Mouse (Mus musculus) heart, adult 2 months (tissue): ENCODE measurements around the gene Pycr1. TPM values are rescaled to one million over a fixed set of nuclear protein-coding genes. Genes with fewer than 3 reads are reported as not detected.

ENCODE experiments used
- DNase-seq, 2 experiments: peaks; one replicate each; pipeline ENCODE4 v3.0.0; 2021
- H3K27ac ChIP-seq: fragments of 200-600 bp; 2 replicates; pipeline ENCODE4 v1.8.1; 2022
- H3K27me3 ChIP-seq: fragments of 200-500 bp; 2 replicates; pipeline ENCODE4 v1.6.1; 2012; ENCODE audit warnings: mild to moderate bottlenecking, low read length, inconsistent platforms, mixed read lengths; ENCODE audit not compliant: control insufficient read depth, insufficient read depth
- H3K36me3 ChIP-seq: fragments of 200-500 bp; 2 replicates; pipeline ENCODE4 v1.6.1; 2012; ENCODE audit warnings: low read length, inconsistent platforms; ENCODE audit not compliant: control insufficient read depth, insufficient read depth
- H3K4me1 ChIP-seq: fragments of 200-500 bp; 2 replicates; pipeline ENCODE4 v1.6.1; 2011; ENCODE audit warnings: low read length; ENCODE audit not compliant: control insufficient read depth, insufficient read depth
- H3K4me3 ChIP-seq: fragments of 200-600 bp; 2 replicates; pipeline ENCODE4 v1.8.1; 2022
- H3K79me2 ChIP-seq: fragments of 200-500 bp; replicated peaks from 2 replicates; pipeline ENCODE4 v1.6.1; 2012; ENCODE audit warnings: mild to moderate bottlenecking, inconsistent platforms, low read length, moderate library complexity, mixed read lengths; ENCODE audit not compliant: control insufficient read depth, insufficient read depth
- H3K9ac ChIP-seq: fragments of 200-500 bp; 2 replicates; pipeline ENCODE4 v1.6.1; 2012; ENCODE audit warnings: low read depth, mild to moderate bottlenecking, control low read depth, inconsistent platforms, low read length, mixed read lengths
- CTCF ChIP-seq: fragments of 200-600 bp; IDR thresholded peaks from 2 replicates; pipeline ENCODE4 v1.8.1; 2022; ENCODE audit warnings: antibody characterized with exemption, mild to moderate bottlenecking, moderate library complexity
- EP300 ChIP-seq: fragments of 200-500 bp; IDR thresholded peaks from 2 replicates; pipeline ENCODE4 v1.6.1; 2011; ENCODE audit warnings: low read depth, low read length, control low read depth; ENCODE audit not compliant: insufficient read depth
- POLR2A ChIP-seq: fragments of 200-500 bp; IDR thresholded peaks from 2 replicates; pipeline ENCODE4 v1.6.1; 2011; ENCODE audit warnings: mild to moderate bottlenecking, low read depth, low read length, control low read depth; ENCODE audit not compliant: insufficient read depth
- WGBS: fragments of 180-500 bp; shearing (Covaris S2); methylation state at CpG from one replicate; pipeline ENCODE4 v1.1.7; 2018; 5-methylcytosine and 5-hydroxymethylcytosine counted together
- intact Hi-C: fragments of 180-260 bp; cut with DNase I; formaldehyde crosslinking; loops from one replicate; pipeline ENCODE4 v1.15.1; 2025
- polyA plus RNA-seq: library from polyadenylated mRNA; depleted of rRNA; stranded (reverse); fragments of >200 nt; gene quantifications from 2 replicates; pipeline ENCODE4 v1.2.3, GENCODE M21; 2012
- total RNA-seq, 2 experiments: library from RNA; stranded (reverse); gene quantifications; 2 replicates each; pipeline ENCODE4 v1.2.3; 2021

The Pycr1 gene
- total and polyA plus RNA-seq, 3 experiments, result 0.81 to 3.9 (median 1.2) TPM

DNA sequence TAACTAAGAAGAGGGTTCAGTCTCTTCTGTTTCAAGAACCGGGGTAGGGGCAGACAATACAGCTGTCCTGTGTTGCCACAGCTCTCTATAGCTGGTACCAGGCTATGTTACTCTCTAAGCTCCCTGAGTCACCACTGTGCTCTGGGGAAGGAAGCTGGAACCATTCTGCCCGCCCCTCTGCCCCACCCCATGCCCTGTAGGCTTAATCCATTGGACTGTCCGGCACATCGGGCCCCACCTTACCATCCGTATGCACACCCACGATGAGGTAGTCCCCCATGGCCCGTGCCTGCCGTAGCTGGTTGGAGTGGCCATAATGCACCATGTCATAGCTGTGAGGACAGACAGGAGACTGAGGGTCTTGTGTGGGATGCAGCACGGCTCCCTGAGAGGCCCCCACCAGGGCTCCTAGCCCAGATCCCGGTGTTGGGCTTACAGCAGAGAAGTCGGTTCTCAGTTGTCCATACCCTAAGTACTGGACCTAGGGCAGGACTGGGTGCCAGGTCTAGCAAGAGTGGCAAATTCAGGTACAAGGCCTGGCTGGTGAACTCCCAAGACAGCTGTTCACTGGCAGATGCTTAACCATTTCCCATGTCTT is 27.9 kb downstream of the Pycr1 start:
- TF ChIP-seq EP300, result no peak
- no peak for TF ChIP-seq CTCF
- no peak for TF ChIP-seq POLR2A
- no peaks in the 10 kb centered on the region for H3K27me3 ChIP-seq
- no peaks in the 10 kb centered on the region for H3K36me3 ChIP-seq
- no peak for DNase-seq
- no peak overlapping the region for H3K9ac ChIP-seq
- H3K27ac ChIP-seq, result no peak overlapping the region
- no peak overlapping the region for H3K4me3 ChIP-seq
- intact Hi-C loops, result no loop called here
- no peaks in the 10 kb centered on the region for H3K79me2 ChIP-seq
- 87% methylated on average over 11 of the region's 11 CpGs for WGBS
- H3K4me1 ChIP-seq, result peaks cover 3% of the 10 kb centered on the region

DNA sequence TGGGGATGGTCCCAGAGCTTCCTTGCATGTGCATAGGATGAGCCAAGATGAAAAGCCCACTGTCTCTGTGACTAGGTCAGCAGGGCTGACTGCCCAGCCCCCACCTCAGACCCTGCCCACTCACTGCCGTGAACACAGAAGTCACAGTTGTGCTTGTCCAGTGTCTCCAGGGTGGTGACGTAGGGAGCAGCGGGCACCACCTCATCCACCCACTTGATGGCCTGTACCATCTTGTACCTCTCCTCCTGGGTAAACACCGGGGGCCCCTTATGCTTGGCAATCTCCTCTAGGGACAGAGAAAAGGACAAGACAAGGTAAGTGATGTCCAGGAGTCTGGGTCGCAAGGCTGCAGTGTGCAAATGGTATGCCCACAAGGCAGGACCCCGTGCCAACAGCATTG is 28.4 kb downstream of the Pycr1 start:
- Histone ChIP-seq H3K4me3 (no peak overlapping the region), H3K27ac (no peak overlapping the region), H3K9ac (no peak overlapping the region), H3K36me3 (no peaks in the 10 kb centered on the region), H3K27me3 (no peaks in the 10 kb centered on the region), H3K4me1 (peaks cover 3% of the 10 kb centered on the region), H3K79me2 (no peaks in the 10 kb centered on the region)
- WGBS, result 90% methylated on average over 6 of the region's 6 CpGs
- intact Hi-C loops, result no loop called here
- no peak for TF ChIP-seq CTCF
- no peak for TF ChIP-seq EP300
- no peak for TF ChIP-seq POLR2A
- DNase-seq, result no peak

DNA sequence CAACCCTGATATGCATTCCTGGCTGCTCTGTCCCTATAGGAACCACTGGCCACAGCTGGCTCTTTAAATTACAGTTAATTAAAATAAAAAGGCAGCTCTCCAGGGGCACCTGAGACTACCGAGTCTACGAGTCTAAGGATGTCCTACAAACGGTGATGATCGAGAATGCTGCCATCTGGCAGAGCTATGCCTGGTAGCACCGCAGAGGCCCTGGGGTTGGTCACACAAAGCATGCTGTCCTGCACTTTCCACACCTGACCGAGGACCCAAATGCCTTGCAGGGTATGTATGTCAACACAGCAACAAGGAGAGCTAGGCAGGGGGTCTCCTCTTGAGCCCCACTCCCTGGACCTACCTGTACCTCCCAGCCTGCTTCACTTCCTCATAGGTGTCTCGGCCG is 29.6 kb downstream of the Pycr1 start:
- H3K27me3 ChIP-seq, result no peaks in the 10 kb centered on the region
- no peak overlapping the region for H3K27ac ChIP-seq
- intact Hi-C loops, result loop anchor here (2.0 kb wide), 1 partner anchor 31 kb away; no protein-coding TSS in a partner anchor
- no peaks in the 10 kb centered on the region for H3K36me3 ChIP-seq
- no peak overlapping the region for H3K4me3 ChIP-seq
- H3K79me2 ChIP-seq, result no peaks in the 10 kb centered on the region
- no peak for TF ChIP-seq POLR2A
- TF ChIP-seq EP300, result no peak
- TF ChIP-seq CTCF, result no peak
- peaks cover 3% of the 10 kb centered on the region for H3K4me1 ChIP-seq
- 83% methylated on average over 8 of the region's 8 CpGs for WGBS
- no peak for DNase-seq
- H3K9ac ChIP-seq, result no peak overlapping the region

DNA sequence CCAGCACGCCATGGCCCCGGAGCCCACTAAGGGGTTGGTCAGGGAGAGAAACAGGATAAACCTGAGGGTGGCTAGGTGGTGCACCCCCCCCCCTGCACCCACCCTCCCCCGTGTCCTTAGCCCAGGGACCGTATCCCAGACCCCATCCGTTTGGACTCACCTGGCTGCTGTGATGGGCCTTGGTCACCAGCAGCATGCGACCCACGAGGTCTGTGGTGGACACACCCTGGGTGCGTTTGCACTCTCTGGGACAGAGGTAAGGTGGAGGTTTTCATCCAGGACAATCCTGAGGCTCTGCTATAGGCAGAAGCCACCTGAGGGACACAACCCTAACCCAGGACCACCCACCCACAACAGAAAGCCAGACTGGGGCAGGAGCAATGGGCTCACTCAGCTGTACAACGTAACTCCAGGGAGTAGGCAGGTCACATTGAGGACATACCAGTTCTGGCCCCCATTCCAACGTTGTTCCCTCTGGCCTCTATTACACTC is 30.0 kb downstream of the Pycr1 start:
- Histone ChIP-seq H3K4me1 (peaks cover 3% of the 10 kb centered on the region), H3K9ac (no peak overlapping the region), H3K4me3 (no peak overlapping the region), H3K36me3 (no peaks in the 10 kb centered on the region), H3K27me3 (no peaks in the 10 kb centered on the region), H3K79me2 (no peaks in the 10 kb centered on the region), H3K27ac (no peak overlapping the region)
- intact Hi-C loops, result loop anchor here (2.0 kb wide), 1 partner anchor 31 kb away; no protein-coding TSS in a partner anchor
- WGBS, result 82% methylated on average over 10 of the region's 10 CpGs
- no peak for TF ChIP-seq POLR2A
- TF ChIP-seq EP300, result no peak
- TF ChIP-seq CTCF, result no peak
- no peak for DNase-seq

DNA sequence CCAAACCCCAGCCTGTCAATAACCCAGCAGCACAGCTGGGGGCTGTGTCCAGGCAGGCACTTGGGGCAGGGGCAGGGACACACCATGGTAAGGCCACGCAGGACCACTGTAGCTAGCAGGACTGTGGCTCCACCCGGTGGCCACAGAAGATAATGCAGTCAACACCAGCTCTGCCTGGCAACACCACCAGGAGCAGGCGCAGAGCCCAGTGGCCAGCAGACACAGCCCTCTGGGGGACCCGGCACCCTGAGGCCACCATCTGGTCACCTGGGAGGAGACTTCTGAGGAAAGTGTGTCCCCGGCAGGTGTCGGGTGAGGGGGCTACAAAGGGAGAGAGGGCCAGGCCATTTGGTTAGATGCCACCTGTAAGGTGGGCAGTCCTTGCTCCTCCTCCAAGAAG is 30.8 kb downstream of the Pycr1 start:
- H3K27ac ChIP-seq, result no peak overlapping the region
- no peaks in the 10 kb centered on the region for H3K79me2 ChIP-seq
- H3K4me1 ChIP-seq, result peaks cover 3% of the 10 kb centered on the region
- no peak overlapping the region for H3K9ac ChIP-seq
- TF ChIP-seq EP300 (peak; percentile 86), POLR2A (no peak), CTCF (peak; percentile 88)
- intact Hi-C loops, result loop anchor here (1.0 to 2.0 kb wide), 3 partner anchors 30 to 123 kb away; no protein-coding TSS in a partner anchor
- no peak overlapping the region for H3K4me3 ChIP-seq
- DNase-seq, result peak; percentile 72 to 80
- H3K27me3 ChIP-seq, result no peaks in the 10 kb centered on the region
- WGBS, result 37% methylated on average over 6 of the region's 6 CpGs
- no peaks in the 10 kb centered on the region for H3K36me3 ChIP-seq

DNA sequence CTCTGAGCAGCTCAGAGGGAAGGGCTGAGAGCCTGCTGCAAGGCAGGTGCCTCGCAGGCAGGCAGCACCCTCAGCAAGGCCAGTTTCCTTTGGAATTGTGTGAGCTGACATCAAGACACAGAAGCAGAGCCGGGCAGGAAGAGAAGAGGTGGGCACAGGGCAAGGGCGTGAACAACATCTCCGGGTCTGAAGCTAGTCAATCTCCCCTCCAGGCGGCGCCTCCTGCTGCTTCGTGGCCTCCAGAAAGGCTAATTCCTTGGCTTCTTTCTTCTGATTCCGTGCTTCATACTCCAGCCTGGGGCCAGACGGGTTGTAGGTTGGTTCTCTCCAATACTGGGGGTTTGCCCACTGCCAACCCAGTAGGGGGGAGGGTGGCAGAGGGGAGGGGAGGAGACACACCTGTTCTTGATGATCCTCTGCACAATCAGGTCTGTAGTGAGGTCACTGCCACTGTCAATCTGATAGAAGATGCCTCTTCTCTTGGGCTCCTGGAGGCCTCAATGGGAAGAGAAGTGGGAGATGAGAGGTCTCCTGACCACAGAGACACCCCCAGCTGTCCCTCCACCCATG is 33.0 kb downstream of the Pycr1 start:
- Histone ChIP-seq H3K36me3 (no peaks in the 10 kb centered on the region), H3K4me1 (peaks cover 4% of the 10 kb centered on the region), H3K79me2 (no peaks in the 10 kb centered on the region), H3K9ac (no peak overlapping the region), H3K27ac (no peak overlapping the region), H3K4me3 (no peak overlapping the region), H3K27me3 (no peaks in the 10 kb centered on the region)
- 89% methylated on average over 9 of the region's 9 CpGs for WGBS
- intact Hi-C loops, result no loop called here
- TF ChIP-seq CTCF (no peak), EP300 (no peak), POLR2A (no peak)
- DNase-seq, result no peak
